Mouse (Mus musculus) liver, embryonic 15.5 days (tissue): ENCODE results near the gene Phactr1. TPM values are rescaled to one million over a fixed set of nuclear protein-coding genes. Genes with fewer than 3 reads are reported as not detected.

Source experiments
- ATAC-seq: fragments of 200-750 bp; cut with Nextera tagmentation; 2 replicates; pipeline ENCODE4 v1.8.0; 2017; ENCODE audit warnings: moderate number of reproducible peaks, mild to moderate bottlenecking, moderate library complexity; ENCODE audit not compliant: insufficient read depth
- H3K27ac ChIP-seq: fragments of 300-500 bp; sonication (generic); replicated peaks from 2 replicates; pipeline ENCODE4 v1.5.1; 2015; ENCODE audit warnings: mild to moderate bottlenecking, inconsistent platforms
- H3K27me3 ChIP-seq: fragments of 300-500 bp; sonication (generic); 2 replicates; pipeline ENCODE4 v1.6.1; 2015; ENCODE audit warnings: mild to moderate bottlenecking, inconsistent platforms
- H3K36me3 ChIP-seq: fragments of 300-500 bp; sonication (generic); replicated peaks from 2 replicates; pipeline ENCODE4 v1.6.1; 2015; ENCODE audit warnings: moderate library complexity, mild to moderate bottlenecking, inconsistent platforms
- H3K4me1 ChIP-seq: fragments of 300-500 bp; sonication (generic); replicated peaks from 2 replicates; pipeline ENCODE4 v1.6.1; 2015; ENCODE audit warnings: inconsistent platforms
- H3K4me2 ChIP-seq: fragments of 300-500 bp; sonication (generic); 2 replicates; pipeline ENCODE4 v1.6.1; 2015; ENCODE audit warnings: moderate library complexity, mild to moderate bottlenecking, inconsistent platforms
- H3K4me3 ChIP-seq: fragments of 300-500 bp; sonication (generic); replicated peaks from 2 replicates; pipeline ENCODE4 v1.5.1; 2015; ENCODE audit warnings: mild to moderate bottlenecking, inconsistent platforms
- H3K9ac ChIP-seq: fragments of 300-500 bp; sonication (generic); 2 replicates; pipeline ENCODE4 v1.6.1; 2015; ENCODE audit warnings: moderate library complexity, mild to moderate bottlenecking, inconsistent platforms
- H3K9me3 ChIP-seq: fragments of 300-500 bp; sonication (generic); replicated peaks from 2 replicates; pipeline ENCODE4 v1.6.1; 2016; ENCODE audit warnings: inconsistent platforms
- WGBS: fragments of 180-500 bp; shearing (Covaris S2); methylation state at CpG from one replicate; pipeline ENCODE4 v1.1.7; 2015; ENCODE audit warnings: mixed read lengths; ENCODE audit not compliant: insufficient replicate concordance; 5-methylcytosine and 5-hydroxymethylcytosine counted together
- polyA plus RNA-seq: library from polyadenylated mRNA; unstranded; fragments of >200 nt; fragmentation: Nextera tagmentation; extraction: Ambion mirVana; gene quantifications from 2 replicates; pipeline ENCODE4 v1.2.1, GENCODE M21; 2015

Gene Phactr1
- polyA plus RNA-seq, 1 experiment from 2014 or later, result 0.82 TPM

DNA sequence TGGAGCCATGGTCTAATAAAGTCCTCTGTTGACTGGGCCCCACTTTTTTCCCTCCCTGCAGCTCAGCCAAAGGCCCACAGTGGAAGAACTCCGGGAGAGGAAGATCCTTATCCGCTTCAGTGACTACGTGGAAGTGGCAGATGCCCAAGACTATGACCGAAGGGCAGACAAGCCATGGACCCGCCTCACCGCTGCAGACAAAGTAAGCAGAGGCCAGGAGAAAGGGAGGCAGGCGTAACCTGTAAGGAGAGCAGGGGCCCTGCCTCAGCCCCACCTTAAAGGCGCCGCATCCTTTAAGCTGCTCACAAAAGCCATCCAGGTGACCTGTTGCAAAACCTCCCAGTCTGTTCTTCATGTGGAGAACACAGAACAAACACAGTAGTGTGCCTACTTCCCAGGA is 452.4 kb downstream of the Phactr1 start:
- ATAC-seq, result no peak

GRCm38 (mm10) chr13:43133400-43133799 is 453.0 kb downstream of the Phactr1 start:
- Histone ChIP-seq H3K27ac (no peak overlapping the region), H3K9ac (no peak overlapping the region), H3K4me1 (no peaks in the 10 kb centered on the region), H3K27me3 (no peaks in the 10 kb centered on the region), H3K4me3 (no peak overlapping the region), H3K4me2 (no peak overlapping the region), H3K36me3 (no peaks in the 10 kb centered on the region), H3K9me3 (no peaks in the 10 kb centered on the region)
- 52% methylated on average over 7 of the region's 7 CpGs for WGBS
- no peak for ATAC-seq

More for the DNA sequence above, 452.4 kb downstream of the Phactr1 start:
- no peaks in the 10 kb centered on the region for H3K36me3 ChIP-seq
- no peak overlapping the region for H3K4me3 ChIP-seq
- WGBS, result 69% methylated on average over 9 of the region's 9 CpGs
- H3K9ac ChIP-seq, result no peak overlapping the region
- no peaks in the 10 kb centered on the region for H3K4me1 ChIP-seq
- no peak overlapping the region for H3K27ac ChIP-seq
- H3K4me2 ChIP-seq, result no peak overlapping the region
- H3K9me3 ChIP-seq, result no peaks in the 10 kb centered on the region
- no peaks in the 10 kb centered on the region for H3K27me3 ChIP-seq

GRCm38 (mm10) chr13:43134468-43134867 is 454.0 kb downstream of the Phactr1 start:
- H3K27me3 ChIP-seq, result no peaks in the 10 kb centered on the region

DNA sequence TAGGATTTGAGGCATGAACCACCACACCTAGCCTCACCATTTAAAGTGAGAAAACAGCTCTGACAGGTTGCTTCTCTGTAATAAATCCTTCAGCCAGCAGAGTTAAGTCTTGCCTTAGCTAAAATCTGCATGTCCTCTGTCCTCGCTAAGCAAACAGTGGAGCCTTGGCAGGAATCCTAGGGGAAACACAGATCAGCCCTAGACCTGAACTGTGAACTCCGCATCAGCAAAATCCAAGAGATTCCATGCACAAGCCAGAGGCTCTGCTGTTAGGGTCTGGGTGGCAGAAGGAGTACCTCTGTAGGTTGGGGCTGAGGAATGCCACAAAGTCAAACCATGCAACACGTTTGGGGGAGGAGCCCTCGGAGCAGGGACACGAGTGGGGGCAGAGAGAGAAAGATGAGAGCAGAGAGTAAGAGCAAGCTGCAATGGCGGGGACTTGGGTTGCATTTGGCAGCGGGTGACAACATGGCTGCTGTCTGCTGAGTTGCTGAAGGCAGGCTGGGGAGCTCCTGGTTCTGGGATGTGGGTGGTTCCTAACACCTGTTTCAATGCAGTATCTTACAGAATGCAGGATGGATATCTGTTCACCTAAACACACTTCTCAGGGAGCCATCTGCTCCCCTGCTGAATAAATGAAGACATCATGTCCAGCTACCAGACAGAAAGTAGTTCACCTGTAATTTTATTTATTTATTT is 464.4 kb downstream of the Phactr1 start:
- Histone ChIP-seq H3K27me3 (no peaks in the 10 kb centered on the region), H3K4me3 (no peak overlapping the region), H3K4me2 (no peak overlapping the region), H3K36me3 (no peaks in the 10 kb centered on the region), H3K4me1 (no peaks in the 10 kb centered on the region), H3K27ac (no peak overlapping the region), H3K9ac (no peak overlapping the region), H3K9me3 (no peaks in the 10 kb centered on the region)
- no peak for ATAC-seq
- 58% methylated on average over 7 of the region's 7 CpGs for WGBS

More at GRCm38 (mm10) chr13:43134468-43134867, 454.0 kb downstream of the Phactr1 start:
- Histone ChIP-seq H3K4me2 (no peak overlapping the region), H3K9ac (no peak overlapping the region), H3K27ac (no peak overlapping the region), H3K4me3 (no peak overlapping the region), H3K36me3 (no peaks in the 10 kb centered on the region), H3K9me3 (no peaks in the 10 kb centered on the region), H3K4me1 (no peaks in the 10 kb centered on the region)
- ATAC-seq, result no peak
- 37% methylated on average over 4 of the region's 4 CpGs for WGBS

DNA sequence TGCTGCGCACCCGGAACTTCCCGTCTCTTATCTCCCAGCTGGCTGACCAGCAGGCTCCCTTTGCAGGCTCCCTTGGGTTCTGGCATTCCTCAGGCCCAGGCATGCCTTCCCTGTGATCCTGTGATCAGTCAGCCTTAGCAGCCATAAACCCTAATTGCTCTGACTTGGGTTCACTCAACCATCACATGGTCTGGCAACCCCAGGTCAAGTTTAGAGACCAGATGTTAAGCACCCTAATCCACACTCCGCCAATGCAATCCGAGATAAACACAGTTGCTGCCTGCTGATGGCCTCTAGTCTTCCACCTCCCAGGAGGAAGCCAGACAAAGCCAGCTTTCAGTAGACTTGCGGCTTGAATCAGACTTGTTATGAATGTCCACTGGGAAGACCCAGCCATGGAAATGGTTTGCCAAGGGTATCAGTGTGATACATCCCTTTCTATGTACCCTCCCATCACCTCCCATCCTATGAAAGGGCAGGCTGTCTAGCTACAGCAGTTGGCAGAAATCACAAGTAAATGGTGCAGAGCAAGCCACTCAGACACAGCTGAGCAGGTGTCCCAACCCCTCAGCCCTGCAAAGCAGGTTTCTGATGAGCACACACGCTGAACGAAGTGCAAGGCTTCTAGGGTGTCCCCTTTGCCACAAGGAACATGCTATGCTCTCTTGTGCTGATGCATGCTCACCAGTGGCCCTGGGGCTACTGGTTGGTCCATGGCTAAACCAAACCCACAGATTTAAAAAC is 466.3 kb downstream of the Phactr1 start:
- H3K4me3 ChIP-seq, result no peak overlapping the region
- H3K27ac ChIP-seq, result no peak overlapping the region
- H3K27me3 ChIP-seq, result no peaks in the 10 kb centered on the region
- 63% methylated on average over 8 of the region's 8 CpGs for WGBS
- ATAC-seq, result no peak
- no peaks in the 10 kb centered on the region for H3K9me3 ChIP-seq
- no peak overlapping the region for H3K9ac ChIP-seq
- no peaks in the 10 kb centered on the region for H3K36me3 ChIP-seq
- no peaks in the 10 kb centered on the region for H3K4me1 ChIP-seq
- no peak overlapping the region for H3K4me2 ChIP-seq

DNA sequence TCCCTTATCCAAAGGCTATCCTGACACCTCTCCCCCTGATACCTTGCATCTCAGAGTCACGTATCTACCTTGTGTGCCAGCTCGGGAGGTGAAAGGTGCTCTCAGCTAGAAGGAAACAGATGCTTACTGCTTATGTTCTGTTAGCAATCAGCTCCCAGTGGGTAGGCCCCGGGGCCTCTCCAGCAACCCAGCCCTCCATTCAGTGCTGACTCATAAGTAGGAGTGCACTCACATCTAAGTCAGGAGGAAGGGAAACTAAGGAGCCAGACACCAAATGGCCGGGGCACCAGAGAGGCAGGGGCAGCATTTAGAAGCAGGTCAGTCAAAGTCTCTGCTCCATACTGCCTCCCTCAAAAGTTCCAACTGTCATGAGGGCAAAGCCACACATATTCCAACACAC is 468.3 kb downstream of the Phactr1 start:
- H3K9ac ChIP-seq, result no peak overlapping the region
- no peaks in the 10 kb centered on the region for H3K9me3 ChIP-seq
- no peak overlapping the region for H3K4me2 ChIP-seq
- no peak for ATAC-seq
- no peaks in the 10 kb centered on the region for H3K36me3 ChIP-seq
- H3K27me3 ChIP-seq, result no peaks in the 10 kb centered on the region
- H3K4me3 ChIP-seq, result no peak overlapping the region
- no peak overlapping the region for H3K27ac ChIP-seq
- no peaks in the 10 kb centered on the region for H3K4me1 ChIP-seq
- 62% methylated on average over 4 of the region's 4 CpGs for WGBS

- H3K4me3 ChIP-seq, result no peak overlapping the region
- no peaks in the 10 kb centered on the region for H3K27me3 ChIP-seq
- no peaks in the 10 kb centered on the region for H3K36me3 ChIP-seq
- no peak for ATAC-seq
- H3K4me2 ChIP-seq, result no peak overlapping the region
- no peaks in the 10 kb centered on the region for H3K9me3 ChIP-seq
- no peaks in the 10 kb centered on the region for H3K4me1 ChIP-seq
- WGBS, result 59% methylated on average over 3 of the region's 3 CpGs
- H3K9ac ChIP-seq, result no peak overlapping the region
- H3K27ac ChIP-seq, result no peak overlapping the region
These were observed 469.2 kb downstream of the Phactr1 start for GRCm38 (mm10) chr13:43149661-43150060.

DNA sequence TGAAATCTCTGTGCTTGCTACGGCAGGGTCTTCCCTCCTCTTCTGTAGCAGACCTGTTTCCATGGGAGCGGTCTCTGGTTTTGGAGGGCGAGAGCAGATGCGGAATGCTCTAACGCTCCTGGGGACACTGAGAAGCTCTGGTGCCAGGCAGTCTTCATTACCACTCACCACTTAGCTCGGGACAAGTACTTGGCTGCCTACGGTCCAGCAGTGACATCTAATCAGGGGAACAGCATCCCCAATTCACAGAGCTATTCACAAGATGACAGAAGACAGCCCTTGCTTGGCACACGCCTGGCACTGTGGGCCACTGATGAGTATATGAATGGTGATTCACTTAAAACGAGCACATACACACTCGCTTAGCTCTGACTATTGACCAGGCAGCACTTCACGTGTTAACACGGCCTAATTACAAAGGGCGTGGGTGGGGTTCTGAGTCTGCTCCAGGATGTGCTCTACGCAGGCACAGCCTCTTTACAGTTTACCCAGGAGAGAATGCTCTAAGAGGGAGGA is 471.6 kb downstream of the Phactr1 start:
- H3K9ac ChIP-seq, result no peak overlapping the region
- no peaks in the 10 kb centered on the region for H3K36me3 ChIP-seq
- no peak overlapping the region for H3K4me3 ChIP-seq
- no peaks in the 10 kb centered on the region for H3K9me3 ChIP-seq
- H3K27ac ChIP-seq, result no peak overlapping the region
- no peaks in the 10 kb centered on the region for H3K27me3 ChIP-seq
- H3K4me1 ChIP-seq, result no peaks in the 10 kb centered on the region
- no peak for ATAC-seq
- WGBS, result 81% methylated on average over 14 of the region's 14 CpGs
- H3K4me2 ChIP-seq, result no peak overlapping the region

- H3K4me3 ChIP-seq, result no peak overlapping the region
- no peak for ATAC-seq
- 55% methylated on average over 5 of the region's 5 CpGs for WGBS
- no peak overlapping the region for H3K27ac ChIP-seq
- no peaks in the 10 kb centered on the region for H3K27me3 ChIP-seq
- H3K9me3 ChIP-seq, result no peaks in the 10 kb centered on the region
- no peaks in the 10 kb centered on the region; the same call in 1 of the 2 replicates for H3K36me3 ChIP-seq
- no peak overlapping the region for H3K9ac ChIP-seq
- H3K4me1 ChIP-seq, result no peaks in the 10 kb centered on the region
- no peak overlapping the region for H3K4me2 ChIP-seq
These were observed 476.9 kb downstream of the Phactr1 start for GRCm38 (mm10) chr13:43157370-43157769.

GRCm38 (mm10) chr13:43158281-43158680 is 477.9 kb downstream of the Phactr1 start:
- ATAC-seq, result no peak
- Histone ChIP-seq H3K27ac (no peak overlapping the region), H3K4me3 (no peak overlapping the region), H3K9me3 (no peaks in the 10 kb centered on the region), H3K27me3 (no peaks in the 10 kb centered on the region), H3K36me3 (no peaks in the 10 kb centered on the region; the same call in 1 of the 2 replicates), H3K4me2 (no peak overlapping the region), H3K9ac (no peak overlapping the region), H3K4me1 (no peaks in the 10 kb centered on the region)
- whole genome bisulfite sequencing, result 67% methylated on average over 5 of the region's 5 CpGs

DNA sequence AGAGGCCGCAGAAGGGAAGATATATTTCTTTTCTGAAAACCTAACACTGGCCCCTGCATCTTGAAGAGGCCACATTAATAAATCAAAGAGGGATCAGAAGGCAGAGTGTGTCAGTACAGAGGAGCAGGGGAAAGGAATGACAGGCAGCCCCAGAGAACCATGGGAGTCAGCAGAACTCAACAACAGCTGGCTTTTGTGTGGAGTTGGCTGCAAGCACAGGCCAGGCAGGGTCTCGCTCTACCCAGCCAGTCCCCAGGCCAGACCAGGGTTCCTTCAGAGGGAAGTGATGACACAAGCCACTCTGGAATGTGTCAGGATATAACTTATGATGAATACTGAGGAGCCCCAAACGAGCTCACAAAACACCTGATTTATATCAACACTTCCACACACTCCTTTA is 479.0 kb downstream of the Phactr1 start:
- peaks cover 2% of the 10 kb centered on the region; the same call in 1 of the 2 replicates for H3K36me3 ChIP-seq
- no peak overlapping the region for H3K4me2 ChIP-seq
- no peak for ATAC-seq
- 62% methylated on average over 3 of the region's 3 CpGs for WGBS
- no peaks in the 10 kb centered on the region for H3K27me3 ChIP-seq
- H3K9me3 ChIP-seq, result no peaks in the 10 kb centered on the region
- H3K27ac ChIP-seq, result no peak overlapping the region
- H3K4me3 ChIP-seq, result no peak overlapping the region
- no peaks in the 10 kb centered on the region for H3K4me1 ChIP-seq
- H3K9ac ChIP-seq, result no peak overlapping the region
